Mouse (Mus musculus) right cerebral cortex, postnatal 36 days (tissue): ENCODE data around the gene Sec24d.

ENCODE experiments used
- DNase-seq, 2 experiments: peaks; one replicate each; pipeline ENCODE4 v3.0.0; 2022; ENCODE audit warnings: low spot score in 2 of 2, mixed read lengths in 1 of 2

The Sec24d gene

DNA sequence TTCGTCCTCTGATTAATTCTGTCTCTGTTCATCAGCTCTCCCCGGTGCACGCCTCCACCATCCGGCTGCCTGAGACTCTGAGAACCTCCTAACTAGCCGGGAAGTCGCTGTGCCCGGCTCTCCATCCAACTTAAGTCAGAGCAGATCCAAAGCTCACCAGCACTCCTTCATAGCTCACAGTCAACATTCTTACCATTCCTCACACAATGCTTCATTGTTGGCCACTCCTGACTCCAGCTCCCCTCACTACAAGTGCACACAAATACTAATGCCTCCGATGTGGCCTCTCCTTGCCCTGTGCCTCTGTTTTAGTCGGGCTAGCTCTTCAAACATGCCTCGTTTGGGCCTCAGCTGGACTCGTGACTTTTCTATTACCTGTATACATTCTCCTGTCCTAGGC is 29.4 kb downstream of the Sec24d start:
- no peak for DNase-seq

DNA sequence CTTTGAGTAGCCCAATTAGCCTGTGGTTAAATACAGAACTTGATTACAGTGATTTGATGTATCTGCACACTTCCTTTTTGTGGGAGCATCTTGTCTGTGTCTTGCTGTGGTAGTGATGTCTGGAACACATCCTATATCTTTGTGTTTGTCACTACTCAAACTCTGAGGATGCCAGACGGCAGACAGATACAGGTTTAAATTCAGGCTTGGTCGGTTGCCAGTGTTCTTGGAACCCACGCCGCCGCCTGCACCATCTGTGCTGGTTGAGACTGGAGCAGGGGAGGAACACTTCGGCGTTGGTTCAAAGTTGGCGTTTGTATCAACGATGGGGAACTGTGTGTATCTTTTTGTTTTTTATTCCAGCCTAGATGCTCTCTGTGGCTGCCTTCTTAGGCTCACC is 31.0 kb downstream of the Sec24d start:
- peak; percentile 91 for DNase-seq

DNA sequence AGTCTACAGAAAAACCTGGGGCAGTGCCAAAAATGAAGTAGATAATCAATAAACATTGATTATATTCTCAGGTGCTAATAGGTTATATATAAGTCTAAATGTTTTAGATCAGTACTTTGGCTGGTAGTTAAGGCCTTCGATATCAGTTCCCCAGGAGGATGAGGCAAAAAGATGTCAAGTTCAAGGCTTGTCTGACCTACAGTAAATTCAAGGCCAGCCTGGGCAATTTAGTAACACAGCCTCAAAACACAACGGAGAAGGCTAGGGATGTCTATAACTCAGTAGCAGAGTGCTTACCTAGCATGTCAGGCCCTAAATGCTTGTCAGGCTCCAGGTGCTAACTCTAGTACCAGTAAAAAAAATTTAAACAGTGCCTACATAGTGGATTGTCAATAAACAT is 34.3 kb downstream of the Sec24d start:
- DNase-seq: no peak

DNA sequence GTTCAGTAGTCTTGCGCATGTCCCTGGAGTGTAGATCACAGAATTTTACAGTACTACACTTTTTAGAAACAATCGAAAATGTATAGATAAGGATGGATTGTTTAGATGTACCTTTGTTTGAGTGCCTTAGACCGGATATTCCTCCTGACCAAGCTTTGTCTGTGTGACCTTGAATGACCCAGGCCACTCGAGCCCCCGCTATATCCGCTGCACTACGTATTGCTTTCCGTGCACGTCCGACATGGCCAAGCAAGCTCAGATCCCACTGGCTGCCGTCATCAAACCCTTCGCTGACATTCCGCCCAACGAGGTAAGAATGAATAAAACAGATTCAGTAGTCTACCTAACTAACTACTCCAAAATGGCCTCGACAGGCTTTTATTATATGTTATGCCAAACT is 38.4 kb downstream of the Sec24d start:
- no peak for DNase-seq

DNA sequence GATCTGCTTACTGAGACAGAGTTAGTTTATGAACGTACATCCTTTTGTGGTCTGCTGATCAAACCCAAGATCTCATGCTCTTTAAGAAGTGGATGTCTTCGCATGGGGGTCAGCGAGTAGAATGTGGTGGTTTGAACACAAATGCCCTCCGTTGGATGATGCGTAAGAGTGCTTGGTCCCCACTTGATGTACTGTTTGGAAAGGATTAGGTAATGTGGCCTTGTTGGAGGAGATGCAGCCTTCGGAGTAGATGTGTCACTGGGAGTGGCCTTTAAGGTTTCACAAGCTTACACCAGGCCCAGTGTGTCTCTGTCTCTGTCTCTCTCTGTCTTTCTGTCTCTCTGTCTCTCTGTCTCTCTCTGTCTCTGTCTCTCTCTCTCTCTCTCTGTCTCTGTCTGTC is 40.2 kb downstream of the Sec24d start:
- no peak for DNase-seq

DNA sequence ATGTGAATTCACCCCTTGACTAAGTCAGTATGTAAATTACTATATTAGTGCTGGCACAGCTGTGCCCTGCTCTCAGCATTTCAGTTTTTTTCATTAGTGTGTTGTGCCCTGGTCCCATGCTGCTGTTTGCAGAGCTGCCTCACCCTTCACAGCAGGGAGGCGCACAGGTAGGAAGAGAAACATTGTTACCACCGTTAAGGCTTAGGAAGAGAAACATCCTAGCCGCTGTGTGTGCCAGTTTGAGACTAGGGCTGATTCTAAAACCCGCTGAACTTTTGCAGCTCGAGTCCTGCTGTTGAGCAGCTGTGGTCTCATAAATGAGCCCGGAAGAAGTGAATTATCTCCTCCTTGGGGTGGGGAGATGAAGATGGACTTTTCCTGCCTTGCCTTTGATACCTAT is 41.9 kb downstream of the Sec24d start:
- DNase-seq: no peak

DNA sequence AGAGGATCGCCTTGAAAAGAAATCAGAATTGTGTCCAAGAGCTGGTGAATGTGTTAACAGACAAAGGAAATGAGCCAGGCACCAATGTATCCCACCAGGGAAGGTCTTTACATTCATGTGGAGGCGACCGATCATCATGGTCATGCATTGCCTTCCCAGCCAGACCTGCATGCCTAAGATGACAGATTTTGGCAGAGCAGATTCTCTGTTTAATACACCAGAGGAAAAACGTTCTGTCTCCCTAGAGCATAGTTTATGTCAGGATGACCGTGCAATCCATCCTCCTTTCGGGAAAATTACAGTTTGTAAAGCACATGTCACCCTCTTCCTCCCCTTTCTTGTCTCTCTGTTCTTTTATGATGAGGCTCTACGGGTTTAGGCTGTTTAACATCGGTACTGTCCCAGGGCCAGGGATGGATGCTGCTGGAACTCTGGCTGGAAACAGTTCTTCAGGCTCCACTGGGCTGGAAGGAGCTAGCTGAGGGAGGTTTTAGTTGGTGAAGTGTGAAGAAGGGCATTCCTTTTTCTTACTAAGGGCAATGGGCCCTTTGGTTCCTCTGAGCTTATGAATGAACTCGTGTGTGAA is 45.3 kb downstream of the Sec24d start:
- no peak for DNase-seq

DNA sequence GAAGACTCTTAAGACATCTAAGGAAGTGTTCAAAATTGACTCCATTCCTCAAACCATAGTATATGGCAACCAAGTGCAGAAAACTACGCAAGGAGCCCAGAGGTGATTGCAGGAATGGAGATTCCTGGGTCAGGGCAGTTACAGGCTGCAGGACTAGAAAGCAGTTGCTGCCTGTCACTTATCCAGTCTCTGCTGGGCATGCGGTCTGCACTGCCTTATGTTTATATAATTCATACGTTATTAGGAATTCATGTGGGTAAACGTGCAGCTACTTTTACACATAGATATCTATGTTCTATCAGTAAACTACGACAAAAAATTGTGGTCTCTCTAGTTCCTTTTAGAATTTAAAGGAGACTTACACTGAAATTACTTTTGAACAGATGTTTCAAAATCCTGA is 46.2 kb downstream of the Sec24d start:
- DNase-seq: no peak

DNA sequence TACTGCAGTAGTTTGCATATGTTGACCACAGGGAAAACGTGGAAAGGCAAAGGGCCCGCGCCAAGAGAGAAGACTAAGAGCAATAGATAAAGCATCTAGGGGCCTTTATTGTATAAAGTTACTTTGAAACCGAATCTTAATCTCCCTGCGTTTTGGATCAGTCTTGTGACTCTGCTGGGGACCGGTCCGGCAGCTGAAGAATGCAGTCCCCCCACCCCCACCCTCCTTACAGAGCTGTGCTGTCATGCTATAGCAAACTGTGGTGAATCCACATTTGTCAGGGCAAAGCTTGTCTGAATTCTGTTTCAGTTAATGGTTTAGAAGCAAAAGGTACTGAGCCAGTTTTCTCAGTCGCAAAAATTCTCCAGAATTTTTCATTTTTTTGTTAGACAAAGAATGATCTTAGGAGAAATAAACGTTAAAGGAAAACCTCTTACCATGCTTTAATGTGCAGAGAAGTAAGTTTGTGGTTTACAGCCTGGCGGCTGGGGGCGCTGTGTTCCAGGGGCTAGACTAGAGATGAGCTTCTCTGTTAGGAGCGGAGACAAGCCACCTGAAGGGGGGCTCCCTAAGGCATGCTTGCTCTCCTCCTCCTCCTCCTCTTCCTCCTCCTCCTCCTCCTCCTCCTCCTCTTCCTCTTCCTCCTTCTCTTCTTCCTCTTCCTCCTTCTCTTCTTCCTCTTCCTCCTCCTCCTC is 46.8 kb downstream of the Sec24d start:
- no peak for DNase-seq

DNA sequence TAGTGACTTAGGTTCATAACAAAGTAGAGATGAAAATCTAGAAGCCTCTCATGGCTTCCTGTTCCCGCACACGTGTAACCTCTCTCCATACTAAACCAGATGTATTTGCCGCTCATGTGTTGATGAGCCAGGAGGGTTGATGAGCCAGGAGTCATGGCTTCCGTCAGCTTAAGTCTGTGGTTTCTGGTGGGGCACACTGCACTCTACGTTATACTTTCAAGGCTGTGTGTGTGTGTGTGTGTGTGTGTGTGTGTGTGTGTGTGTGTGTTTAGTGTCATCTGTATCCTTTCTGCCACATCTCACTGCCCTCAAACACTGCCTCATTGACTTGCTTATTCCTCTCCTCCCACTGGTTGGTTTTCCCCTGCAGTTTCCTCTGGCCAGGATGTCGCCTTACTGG is 48.8 kb downstream of the Sec24d start:
- DNase-seq: no peak

DNA sequence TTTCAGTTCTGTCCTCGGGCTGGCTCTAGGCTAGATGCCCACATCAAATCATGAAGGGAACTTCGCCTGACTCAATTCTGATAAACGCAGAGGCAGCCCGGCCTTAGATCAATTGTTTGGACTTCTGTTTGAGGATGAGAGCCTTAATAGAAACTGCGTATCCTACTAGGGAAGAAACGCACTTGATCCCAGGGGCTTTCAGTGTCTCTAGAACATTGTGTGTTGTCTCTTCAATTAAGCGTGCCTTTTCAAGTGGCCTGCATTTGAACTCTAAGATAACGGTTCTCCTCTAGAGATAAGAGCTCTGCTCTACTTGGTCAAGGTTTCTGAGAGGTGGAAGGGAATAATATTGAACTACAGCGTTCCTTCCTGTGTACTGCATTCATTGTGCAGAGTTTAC is 49.8 kb downstream of the Sec24d start:
- no peak for DNase-seq

DNA sequence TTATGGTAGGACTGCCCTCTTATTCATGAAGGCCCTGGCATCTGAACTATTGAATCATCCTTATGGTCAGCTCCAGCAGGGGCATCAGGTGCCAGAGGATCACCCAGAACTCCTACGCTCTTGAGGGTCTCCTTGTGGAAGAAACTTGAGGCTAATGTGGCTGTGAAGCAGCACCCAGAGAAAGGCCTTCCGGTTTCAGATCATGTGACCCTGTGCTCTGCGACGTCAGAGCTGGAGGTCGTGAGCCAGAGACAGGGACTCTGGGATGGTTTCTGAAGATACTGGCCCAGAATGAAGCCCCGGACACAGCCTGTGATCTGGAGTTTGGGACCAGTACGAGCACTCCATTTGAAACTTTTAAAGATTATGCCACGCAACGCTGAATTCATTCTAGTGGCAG is 53.1 kb downstream of the Sec24d start:
- DNase-seq: no peak

DNA sequence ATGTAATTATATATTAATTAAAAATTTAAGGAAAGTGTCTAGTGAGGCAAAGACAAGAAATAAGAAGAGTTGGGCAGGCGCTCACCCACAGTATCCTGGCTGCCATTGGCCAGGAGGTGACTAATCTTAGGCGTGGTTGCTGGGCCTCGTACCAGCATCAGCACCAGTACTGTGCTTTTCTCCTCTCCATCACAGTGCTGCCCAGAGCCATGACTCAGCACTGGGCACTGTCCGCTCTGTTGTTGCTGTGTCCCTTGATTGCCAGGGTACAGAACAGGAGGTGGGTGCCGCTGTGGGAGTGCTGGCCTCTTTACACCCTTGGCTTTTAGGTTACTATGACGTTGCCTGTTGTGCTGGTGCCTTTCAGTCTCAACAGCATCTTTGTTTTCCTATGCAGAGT is 54.4 kb downstream of the Sec24d start:
- DNase-seq: peak in 1 of 2 experiments; percentile 10

DNA sequence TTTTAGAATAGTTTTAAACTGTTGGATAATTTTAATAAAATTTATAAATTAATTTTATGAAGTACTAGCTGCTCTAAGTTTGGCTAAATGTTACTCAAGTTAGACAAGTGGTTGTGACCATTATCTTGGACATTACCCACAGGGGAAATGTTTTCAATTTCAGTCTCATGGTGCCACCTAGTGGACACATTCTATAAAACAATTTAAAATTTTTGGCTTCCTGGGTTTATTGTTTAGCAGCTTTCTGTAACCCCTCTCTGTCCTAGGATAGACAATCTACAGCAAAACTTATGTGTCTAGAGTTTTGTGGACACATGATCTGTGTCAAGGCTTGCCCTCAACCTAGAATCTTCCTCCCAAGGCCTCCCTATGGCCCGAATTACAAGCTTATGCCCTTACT is 54.9 kb downstream of the Sec24d start:
- DNase-seq: no peak

DNA sequence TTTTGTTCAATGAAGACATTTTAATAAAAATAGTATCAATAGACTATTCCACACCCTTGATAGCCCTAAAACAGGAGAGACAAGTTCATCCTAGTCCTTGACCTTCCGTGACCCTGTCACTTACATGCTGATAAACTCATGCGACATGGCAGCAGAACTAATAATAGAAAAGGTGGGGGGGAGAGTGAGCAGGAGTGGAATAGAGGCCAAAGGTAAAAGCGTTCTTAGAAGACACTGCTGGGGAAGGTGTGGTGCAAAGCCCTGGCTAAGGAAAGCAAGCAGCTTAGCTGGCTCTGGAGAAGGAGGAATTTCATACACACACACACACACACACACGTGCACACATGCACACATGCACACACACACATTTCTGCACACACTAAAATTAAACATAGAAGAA is 57.1 kb downstream of the Sec24d start:
- DNase-seq: no peak

DNA sequence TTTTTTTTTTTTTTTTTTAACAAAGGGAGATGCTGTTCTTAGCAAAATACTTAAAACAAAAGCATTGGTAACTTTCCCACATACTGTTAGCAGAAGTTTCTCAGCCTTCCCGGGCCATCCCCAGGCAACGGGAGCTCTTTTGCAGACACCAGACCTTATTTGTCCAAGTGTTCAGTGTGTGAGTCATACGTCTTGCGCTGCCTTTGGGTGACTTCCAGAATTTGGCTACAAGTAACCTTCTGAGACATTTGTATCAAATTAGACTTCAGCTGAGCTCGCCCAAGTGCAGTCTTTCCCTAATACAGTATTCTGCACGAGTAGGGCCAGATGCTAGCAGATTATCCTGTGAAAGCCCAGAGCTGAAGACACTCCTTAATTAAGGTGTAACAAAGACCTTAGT is 62.0 kb downstream of the Sec24d start:
- no peak for DNase-seq

DNA sequence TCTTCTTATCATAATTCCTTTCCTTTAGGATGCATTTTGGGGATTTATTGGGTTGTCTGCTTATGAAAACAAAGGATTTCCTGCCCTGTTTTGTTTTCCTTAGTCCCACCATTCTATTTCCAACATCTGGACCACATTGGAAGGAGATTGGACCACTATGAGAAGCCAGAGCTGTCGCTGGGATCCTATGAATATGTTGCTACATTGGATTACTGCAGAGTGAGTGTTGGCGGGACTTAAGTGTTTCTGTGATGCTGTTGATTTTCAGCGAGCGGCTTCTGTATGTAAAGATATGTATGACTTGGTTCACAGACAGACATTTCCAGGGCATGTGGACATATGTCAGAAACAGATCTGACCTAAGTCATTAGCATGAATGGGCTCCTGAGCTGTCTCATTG is 63.0 kb downstream of the Sec24d start:
- DNase-seq: no peak

DNA sequence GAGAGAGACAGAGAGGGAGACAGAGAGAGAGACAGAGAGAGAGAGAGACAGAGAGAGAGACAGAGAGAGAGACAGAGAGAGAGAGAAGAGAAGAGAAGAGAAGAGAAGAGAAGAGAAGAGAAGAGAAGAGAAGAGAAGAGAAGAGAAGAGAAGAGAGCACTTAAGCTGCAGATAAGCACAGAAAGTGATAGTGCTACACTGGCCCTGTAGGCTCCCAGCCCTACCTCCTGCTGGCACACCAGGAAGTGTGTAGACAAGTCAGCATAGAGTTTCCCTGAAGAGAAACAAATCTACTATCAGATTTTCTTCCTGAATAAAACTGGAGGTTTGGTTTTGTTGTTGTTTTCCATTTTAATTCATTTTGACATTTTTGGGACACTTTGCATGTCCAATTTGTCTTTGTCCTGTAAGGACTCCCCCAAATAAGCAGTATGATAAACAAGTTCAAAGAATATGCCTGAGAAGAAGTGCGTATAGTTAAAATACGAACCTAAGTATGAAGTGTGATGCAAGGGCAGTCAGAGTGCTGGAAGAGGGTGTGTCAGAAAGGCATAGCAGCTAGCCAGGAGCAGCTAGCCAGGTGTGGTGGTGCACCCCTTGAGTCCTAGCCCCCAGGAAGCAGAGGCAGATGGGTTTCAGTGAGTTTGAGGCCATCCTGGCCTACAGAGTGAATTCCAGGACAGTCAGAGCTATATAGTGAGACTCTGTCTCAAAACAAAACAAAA is 65.2 kb downstream of the Sec24d start:
- DNase-seq: no peak

DNA sequence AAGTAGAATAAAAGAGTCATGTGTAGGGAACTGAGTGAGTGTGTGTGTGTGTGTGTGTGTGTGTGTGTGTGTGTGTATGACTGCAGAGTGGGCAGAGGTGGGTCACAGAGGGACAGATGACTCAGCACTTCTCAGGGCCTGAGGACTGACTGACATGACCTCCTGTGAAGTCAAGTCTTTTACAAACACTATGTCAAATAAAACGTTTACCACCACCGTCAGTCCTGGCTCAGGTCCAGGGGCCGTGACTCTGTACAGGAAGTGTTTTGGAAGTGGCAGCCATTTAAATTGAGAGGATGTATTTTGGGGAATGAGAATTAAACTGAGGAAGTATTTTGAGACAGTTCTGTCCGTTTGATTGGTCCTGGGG is 65.8 kb downstream of the Sec24d start:
- DNase-seq: no peak

DNA sequence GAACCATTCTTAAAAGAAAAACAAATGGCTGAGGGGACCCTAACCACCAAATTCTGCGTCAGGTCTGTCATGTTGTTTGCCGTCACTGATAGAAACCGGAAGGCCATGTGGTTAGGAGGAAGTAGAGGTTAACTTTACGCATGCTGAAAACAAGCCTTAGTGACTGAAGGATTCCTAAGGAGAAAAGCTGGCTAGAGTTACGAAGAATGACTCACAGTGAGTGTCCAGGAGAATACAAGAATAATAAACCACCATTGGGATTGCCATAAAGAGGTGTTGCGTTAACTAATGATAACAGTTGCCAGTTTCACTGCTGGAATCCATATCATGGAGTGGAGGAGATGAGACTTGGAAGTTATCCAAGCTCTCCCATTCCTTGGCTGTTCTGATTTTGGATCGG is 67.7 kb downstream of the Sec24d start:
- DNase-seq: no peak

DNA sequence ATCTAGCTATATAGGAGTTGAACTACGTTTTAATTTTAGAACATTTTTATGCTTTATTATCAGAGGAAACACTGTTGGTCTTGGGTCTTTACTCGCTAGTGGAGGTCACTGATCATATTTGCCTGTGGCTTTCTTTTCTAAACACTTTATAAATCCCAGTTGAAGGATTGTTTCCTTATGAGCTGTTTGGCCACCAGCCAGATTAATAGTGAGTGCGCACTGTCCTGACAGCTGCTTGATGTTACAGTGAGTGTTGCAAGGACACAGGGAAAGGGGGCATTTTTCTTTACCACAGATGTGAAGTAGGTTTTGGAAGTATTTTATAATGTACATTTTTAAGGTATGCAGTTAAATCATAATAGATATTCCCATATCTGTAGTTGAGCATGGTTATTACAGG is 68.2 kb downstream of the Sec24d start:
- DNase-seq: no peak

DNA sequence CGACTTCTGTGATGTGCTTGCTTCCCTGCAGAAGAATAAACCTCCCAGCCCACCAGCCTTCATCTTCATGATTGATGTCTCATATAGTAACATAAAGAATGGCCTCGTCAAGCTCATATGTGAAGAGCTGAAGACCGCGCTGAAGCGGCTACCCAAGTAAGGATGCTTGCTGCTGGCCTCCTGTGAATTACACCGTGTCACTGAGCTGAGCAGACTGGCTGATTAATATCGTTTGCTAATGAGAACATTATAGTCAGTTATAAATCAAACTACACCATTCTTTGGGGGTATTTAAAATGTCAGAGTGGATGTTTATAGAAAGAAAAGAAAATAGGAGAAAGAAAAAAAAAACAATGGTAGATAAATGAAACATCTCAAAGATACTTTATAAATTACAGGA is 69.2 kb downstream of the Sec24d start:
- no peak for DNase-seq

DNA sequence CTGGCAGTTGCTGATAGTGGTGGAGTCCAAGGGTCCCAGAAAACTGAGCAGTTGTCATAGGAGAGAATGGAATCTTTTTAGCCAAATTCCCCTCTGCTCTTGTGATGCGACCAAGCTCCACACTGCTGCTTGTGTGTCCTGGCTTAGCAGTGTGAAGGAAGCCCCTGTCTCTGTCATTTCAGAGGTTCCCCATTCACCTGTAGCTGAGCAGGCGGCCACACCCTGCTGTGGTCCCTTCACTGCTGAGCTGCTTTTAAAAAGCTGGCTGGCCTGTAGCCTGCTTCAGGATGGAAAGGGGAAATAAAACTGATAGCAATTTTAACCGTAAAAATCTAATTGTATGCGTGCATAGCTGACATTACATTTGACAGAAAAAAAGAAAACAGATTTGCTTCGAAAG is 69.7 kb downstream of the Sec24d start:
- no peak for DNase-seq
